Mouse (Mus musculus) layer of hippocampus, adult 11-12 months (tissue): ENCODE results near the gene Ncam2.

Source experiments
- DNase-seq: peaks from one replicate; pipeline ENCODE4 v3.0.0; 2022; ENCODE audit warnings: low spot score

Ncam2 gene

DNA sequence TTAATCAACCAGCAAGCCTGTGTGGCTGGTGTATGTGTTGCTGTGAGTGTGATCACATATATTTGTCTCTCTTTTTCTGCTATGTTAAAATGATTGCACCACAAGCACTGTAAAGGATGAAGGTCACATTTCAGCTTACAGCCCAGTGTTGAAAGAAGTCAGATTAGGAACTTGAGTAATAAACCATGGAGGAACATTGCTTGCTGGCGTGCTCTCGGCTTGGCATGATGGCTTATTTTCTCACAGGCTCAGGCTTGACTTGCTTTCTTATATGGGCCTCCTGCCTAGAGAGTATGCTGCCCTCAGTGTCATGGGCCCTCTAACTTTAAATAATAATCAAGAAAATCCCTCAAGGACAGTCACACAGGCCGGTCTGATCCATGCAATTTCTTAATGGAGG is 449.8 kb downstream of the Ncam2 start:
- DNase-seq = no peak

DNA sequence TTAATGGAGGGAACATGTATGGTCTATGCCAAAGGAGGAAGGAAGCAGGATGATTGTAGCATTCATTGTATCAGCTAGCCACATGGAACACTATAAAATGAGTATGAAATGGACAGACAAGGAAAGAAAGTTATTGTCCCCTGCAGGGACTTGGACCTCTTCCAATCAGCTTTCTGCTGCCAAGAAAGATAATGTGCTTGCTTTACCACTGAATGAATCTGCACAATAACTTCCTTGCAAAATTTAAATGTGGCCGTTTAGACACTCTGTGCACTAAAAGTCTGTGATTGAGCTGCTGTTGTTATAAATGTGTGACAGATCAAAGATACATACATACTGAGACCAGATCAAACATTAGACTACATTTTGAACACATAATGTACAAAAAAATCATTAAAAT is 451.1 kb downstream of the Ncam2 start:
- DNase-seq = no peak

DNA sequence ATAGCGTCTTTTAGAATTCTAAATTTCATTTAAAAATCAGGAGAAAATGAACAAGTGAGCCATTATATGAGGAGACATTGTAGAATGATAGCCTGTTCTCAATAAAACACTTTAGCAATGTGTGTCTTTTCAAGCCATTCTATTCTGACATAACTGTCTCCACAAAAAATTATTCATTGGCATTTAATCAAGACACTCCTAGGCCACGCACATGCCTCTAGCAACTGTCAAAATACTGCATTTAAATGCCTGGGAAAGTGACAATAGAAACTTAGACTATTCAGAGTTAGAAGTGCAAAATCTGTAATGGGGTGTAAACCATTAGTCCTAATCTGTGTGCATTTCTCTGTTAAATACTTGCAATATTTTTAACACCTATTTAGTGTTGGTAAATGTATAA is 456.1 kb downstream of the Ncam2 start:
- no peak for DNase-seq

- DNase-seq = no peak
Observed at GRCm38 (mm10) chr16:81673866-81674265, 473.4 kb downstream of the Ncam2 start.

DNA sequence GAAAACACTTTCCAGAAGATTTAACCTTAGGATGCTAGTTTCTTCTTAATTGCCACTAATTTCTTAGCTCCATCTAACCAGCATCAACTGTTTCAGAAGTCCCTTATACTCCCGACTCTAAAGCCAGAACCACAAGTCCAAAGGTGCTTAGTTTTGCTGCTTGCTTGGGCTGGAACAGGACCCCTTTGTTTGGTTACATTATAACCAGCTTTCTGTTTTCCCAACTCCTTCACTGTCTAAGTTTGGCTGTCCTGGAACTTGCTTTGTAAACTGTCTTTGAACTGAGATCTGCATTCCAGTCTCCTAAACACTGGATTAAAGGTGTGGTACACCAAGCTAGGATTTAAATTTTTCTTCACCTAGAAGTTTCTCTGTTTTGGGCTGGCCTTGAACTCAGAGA is 475.0 kb downstream of the Ncam2 start:
- no peak for DNase-seq
